Mouse (Mus musculus) hematopoietic multipotent progenitor cell, adult 10-12 weeks (in vitro differentiated cells): ENCODE measurements around the gene Dnmt3c. TPM values are rescaled to one million over a fixed set of nuclear protein-coding genes. Genes with fewer than 3 reads are reported as not detected.

ENCODE experiments used
- polyA plus RNA-seq: library from polyadenylated mRNA; stranded (reverse); fragments of >175 nt; gene quantifications from 2 replicates; pipeline ENCODE4 v1.2.3, GENCODE M21; 2012; ENCODE audit warnings: low replicate concordance

Gene Dnmt3c
- not detected in 2 replicates for polyA plus RNA-seq

DNA sequence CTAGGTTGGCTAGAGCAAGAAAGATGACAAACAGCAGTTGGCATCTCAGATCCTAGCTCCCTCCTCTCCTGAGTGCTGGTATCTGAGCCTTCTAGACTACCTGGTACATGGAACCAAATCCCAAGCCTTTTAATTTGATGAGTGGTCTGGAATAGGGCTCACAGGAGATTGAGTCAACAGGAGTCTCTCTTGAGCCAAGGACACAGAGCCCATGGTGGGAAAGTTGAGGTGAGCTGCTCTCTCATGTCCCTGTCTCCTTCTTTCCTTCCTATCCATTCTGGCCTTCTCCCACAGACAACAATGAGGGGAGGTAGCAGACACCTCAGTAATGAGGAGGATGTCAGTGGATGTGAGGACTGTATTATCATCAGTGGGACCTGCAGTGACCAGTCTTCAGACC, at the start of gene Dnmt3c:
Dnmt3c (plus strand) TSS at position 301 of the 400 bp plus-strand sequence.

DNA sequence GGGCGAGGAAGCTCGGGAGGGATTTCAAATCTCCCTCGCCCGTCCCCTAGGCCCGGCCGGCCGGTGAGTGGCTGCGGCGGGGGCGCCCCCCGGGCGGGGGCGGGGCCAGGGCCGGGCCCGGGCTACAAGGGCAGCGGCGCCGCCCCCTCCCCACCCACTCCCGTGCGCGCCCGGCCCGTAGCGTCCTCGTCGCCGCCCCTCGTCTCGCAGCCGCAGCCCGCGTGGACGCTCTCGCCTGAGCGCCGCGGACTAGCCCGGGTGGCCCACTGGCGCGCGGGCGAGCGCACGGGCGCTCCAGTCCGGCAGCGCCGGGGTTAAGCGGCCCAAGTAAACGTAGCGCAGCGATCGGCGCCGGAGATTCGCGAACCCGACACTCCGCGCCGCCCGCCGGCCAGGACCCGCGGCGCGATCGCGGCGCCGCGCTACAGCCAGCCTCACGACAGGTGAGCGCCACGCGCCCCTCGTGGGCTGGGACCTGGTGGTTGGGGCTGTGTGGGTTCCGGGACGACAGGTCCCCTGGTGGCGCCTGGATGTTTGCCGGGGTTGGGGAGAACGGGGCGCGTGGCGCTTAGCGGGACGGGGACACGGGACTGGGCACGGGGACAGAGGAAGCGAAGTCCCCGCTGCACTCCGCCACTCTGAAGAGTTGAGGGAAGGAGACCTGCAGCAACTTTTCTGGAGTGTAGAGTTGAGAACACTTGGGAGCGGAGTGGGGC, 47.0 kb upstream of the Dnmt3c start, which contains the start of gene Dnmt3b:
Dnmt3b (plus strand) TSS at position 153 of the 716 bp plus-strand sequence.

DNA sequence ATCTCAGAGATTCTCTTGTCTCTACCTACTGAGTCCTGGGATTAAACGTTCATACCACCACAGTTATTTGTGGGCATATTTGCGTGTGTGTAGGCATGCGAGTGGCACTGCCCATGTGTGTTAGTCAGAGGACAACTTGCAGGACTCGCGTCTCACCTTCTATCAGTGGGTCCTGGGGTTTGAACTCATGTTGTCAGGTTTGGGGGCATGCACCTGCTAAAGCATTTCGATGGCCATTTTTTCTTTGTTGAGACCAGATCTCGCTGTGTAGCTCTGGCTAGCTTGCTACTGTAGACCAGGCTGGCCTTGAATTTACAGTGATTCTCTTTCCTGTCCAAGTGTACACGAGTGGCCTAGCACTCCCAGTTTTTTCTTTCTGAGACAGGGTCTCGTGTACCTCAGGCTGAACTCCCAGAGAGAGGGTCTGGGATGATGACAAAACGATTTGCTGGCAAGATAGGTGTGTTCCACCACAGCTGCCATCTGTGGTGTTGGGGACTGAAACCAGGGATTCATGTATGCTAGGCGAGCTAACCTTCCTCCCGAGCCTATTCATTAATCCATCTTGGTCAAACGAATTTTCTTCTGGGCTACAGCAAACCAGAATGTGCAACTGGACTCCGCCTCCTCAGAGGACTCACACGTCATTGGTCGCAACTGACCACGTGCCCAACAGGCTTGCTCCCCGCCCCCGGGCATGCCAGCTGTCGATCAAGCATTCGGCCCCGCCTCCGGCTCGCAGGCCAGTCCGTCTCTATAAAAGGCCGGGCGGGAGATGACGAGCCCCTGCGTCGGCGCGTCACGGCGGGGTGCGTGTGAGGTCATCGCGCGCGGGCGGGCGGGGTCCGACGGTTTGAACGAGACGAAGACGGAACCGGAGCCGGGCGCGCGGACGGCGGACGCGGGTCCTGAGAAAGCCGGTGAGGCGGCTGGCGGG, 44.3 kb downstream of the Dnmt3c start, which contains the start of gene Mapre1:
Mapre1 (plus strand) TSS at position 775 of the 937 bp plus-strand sequence.

Other genes with a start within 250 kb of the Dnmt3c start
- not detected in 2 replicates for gene 4930404H24Rik, start 203.9 kb upstream of the Dnmt3c start, polyA plus RNA-seq
- 1.3 and 1.7 TPM in 2 replicates for gene Nol4l, start 166.7 kb upstream of the Dnmt3c start, polyA plus RNA-seq
- gene Commd7, start 63.9 kb upstream of the Dnmt3c start, polyA plus RNA-seq, result 24.0 and 26.3 TPM in 2 replicates
- gene Dnmt3b, start 47.2 kb upstream of the Dnmt3c start, polyA plus RNA-seq, result 2.2 and 5.8 TPM in 2 replicates
- gene Mapre1, start 44.6 kb downstream of the Dnmt3c start, polyA plus RNA-seq, result 2.0 and 4.0 TPM in 2 replicates
- 0.30 and 0.46 TPM in 2 replicates for gene Efcab8, start 83.3 kb downstream of the Dnmt3c start, polyA plus RNA-seq
- not detected in 2 replicates for gene Sun5, start 174.4 kb downstream of the Dnmt3c start, polyA plus RNA-seq
- gene Bpifb2, start 178.4 kb downstream of the Dnmt3c start, polyA plus RNA-seq, result not detected in 2 replicates
- not detected in 2 replicates for gene Bpifb6, start 203.7 kb downstream of the Dnmt3c start, polyA plus RNA-seq
- gene Bpifb3, start 221.6 kb downstream of the Dnmt3c start, polyA plus RNA-seq, result not detected in 2 replicates
- gene Bpifb4, start 241.6 kb downstream of the Dnmt3c start, polyA plus RNA-seq, result not detected in 2 replicates